Mouse (Mus musculus): Measurements from ENCODE around the gene Ccnyl1.

Ccnyl1 gene

GRCm38 (mm10) chr1:64701780-64702179 is 11.5 kb downstream of the Ccnyl1 start:
- no peak for DNase-seq (ENCODE audit: low read depth, low spot score)

- no peak for DNase-seq (ENCODE audit: low read depth, low spot score)
Observed at GRCm38 (mm10) chr1:64705230-64705629, 15.0 kb downstream of the Ccnyl1 start.

GRCm38 (mm10) chr1:64706610-64707009 is 16.4 kb downstream of the Ccnyl1 start:
- no peak for DNase-seq (ENCODE audit: low read depth, low spot score)

- DNase-seq (ENCODE audit: low read depth, low spot score) = no peak
Observed at GRCm38 (mm10) chr1:64709891-64710290, 19.6 kb downstream of the Ccnyl1 start.

- no peak for DNase-seq (ENCODE audit: low read depth, low spot score)
Observed at GRCm38 (mm10) chr1:64712006-64712760, 21.9 kb downstream of the Ccnyl1 start.

- no peak for DNase-seq (ENCODE audit: low read depth, low spot score)
Observed at GRCm38 (mm10) chr1:64715458-64715857, 25.2 kb downstream of the Ccnyl1 start.

GRCm38 (mm10) chr1:64716589-64717304 is 26.5 kb downstream of the Ccnyl1 start:
- no peak for DNase-seq (ENCODE audit: low read depth, low spot score)

- no peak for DNase-seq (ENCODE audit: low read depth, low spot score)
Observed at GRCm38 (mm10) chr1:64717504-64717903, 27.2 kb downstream of the Ccnyl1 start.

GRCm38 (mm10) chr1:64721034-64721587 is 30.9 kb downstream of the Ccnyl1 start:
- DNase-seq (ENCODE audit: low read depth, low spot score) = no peak

GRCm38 (mm10) chr1:64730046-64730445 is 39.8 kb downstream of the Ccnyl1 start:
- no peak for DNase-seq (ENCODE audit: low read depth, low spot score)

GRCm38 (mm10) chr1:64731341-64732020 is 41.2 kb downstream of the Ccnyl1 start:
- no peak for DNase-seq (ENCODE audit: low read depth, low spot score)

GRCm38 (mm10) chr1:64732161-64732560 is 41.9 kb downstream of the Ccnyl1 start:
- no peak for DNase-seq (ENCODE audit: low read depth, low spot score)

- DNase-seq (ENCODE audit: low read depth, low spot score) = no peak
Observed at GRCm38 (mm10) chr1:64732637-64733200, 42.5 kb downstream of the Ccnyl1 start.

- DNase-seq (ENCODE audit: low read depth, low spot score) = no peak
Observed at GRCm38 (mm10) chr1:64733453-64734245, 43.4 kb downstream of the Ccnyl1 start.

- no peak for DNase-seq (ENCODE audit: low read depth, low spot score)
Observed at GRCm38 (mm10) chr1:64734771-64735750, 44.8 kb downstream of the Ccnyl1 start.

GRCm38 (mm10) chr1:64735781-64736680 is 45.8 kb downstream of the Ccnyl1 start:
- DNase-seq (ENCODE audit: low read depth, low spot score) = no peak

- no peak for DNase-seq (ENCODE audit: low read depth, low spot score)
Observed at GRCm38 (mm10) chr1:64736681-64737501, 46.6 kb downstream of the Ccnyl1 start.
